ENCODE assay signal across 30 mouse cellular contexts in genomic region chr15:9283165-9283564, GRCm38 (mm10). TPM values are rescaled to one million over a fixed set of nuclear protein-coding genes. Genes with fewer than 3 reads are reported as not detected.
DNase-seq lines count a peak whose midpoint lies in the region; ATAC-seq and TF ChIP-seq lines count a peak whose summit lies in the region.
"Had no signal": no experiment of that assay in that cellular context is flagged by ENCODE, and none has a peak within 500 bp of the region (broad histone marks: within the 10 kb centered on the region; RNA-seq: fewer than 3 reads in every experiment).

No protein-coding gene starts in this region.

- H3ac ChIP-seq in C2C12 (ENCODE audit: control insufficient read depth, insufficient read length, low read depth): no peak overlapping the region

- no peak for TF ChIP-seq EP300 in CH12.LX (IDR thresholded peaks at IDR 0.05; ENCODE audit: low read length)
- no peak for TF ChIP-seq EP300 in stomach, postnatal 0 days (optimal IDR thresholded peaks at IDR 0.05)

- peak; percentile 65 to 67 for DNase-seq in kidney, adult 8-10 months
- DNase-seq in CH12.LX (ENCODE audit: extremely low read depth): no peak
- DNase-seq in stomach, postnatal 0 days (ENCODE audit: low spot score): no peak
- DNase-seq: adrenal gland, adult 2 months; adrenal gland, postnatal 14 days; cerebellum, adult 11 months; cerebellum, adult 2 months; cerebellum, postnatal 10 days; cerebellum, postnatal 36 days; embryo, embryonic 11 days; gastrocnemius, postnatal 25 days; heart, adult 18-20 months; heart, postnatal 10 days; heart, postnatal 36 days had no signal

- H3K27ac ChIP-seq in kidney, embryonic 15.5 days: no peak overlapping the region
- H3K27ac ChIP-seq in CH12.LX (ENCODE audit: insufficient read depth, low read depth): no peak overlapping the region
- H3K27ac ChIP-seq in stomach, postnatal 0 days (replicated peaks): no peak overlapping the region
- H3K27ac ChIP-seq: embryonic facial prominence, embryonic 10.5 days; embryonic facial prominence, embryonic 13.5 days; forebrain, embryonic 12.5 days; forebrain, embryonic 15.5 days; heart, embryonic 15.5 days; hindbrain, embryonic 10.5 days; hindbrain, embryonic 13.5 days had no signal

- no peak for ATAC-seq in kidney, embryonic 15.5 days (replicated peaks; ENCODE audit: low FRiP score)
- ATAC-seq in stomach, postnatal 0 days (ENCODE audit: low FRiP score, low TSS enrichment): no peak
- no peak for ATAC-seq in megakaryocyte-erythroid progenitor cell, adult 5-6 weeks (replicated peaks; ENCODE audit: low FRiP score, low TSS enrichment, poor library complexity, severe bottlenecking)
- ATAC-seq: forebrain, embryonic 15.5 days; hindbrain, embryonic 16.5 days had no signal

- H3K4me2 ChIP-seq in kidney, embryonic 15.5 days: no peak overlapping the region
- no peak overlapping the region for H3K4me2 ChIP-seq in CH12.LX (ENCODE audit: insufficient read depth, low read depth, poor library complexity, severe bottlenecking)
- H3K4me2 ChIP-seq in stomach, postnatal 0 days (replicated peaks; ENCODE audit: low read depth): no peak overlapping the region
- H3K4me2 ChIP-seq: embryonic facial prominence, embryonic 13.5 days; forebrain, embryonic 12.5 days; forebrain, embryonic 15.5 days; heart, embryonic 12.5 days; heart, embryonic 15.5 days; hindbrain, embryonic 13.5 days had no signal

- H3K4me3 ChIP-seq in kidney, embryonic 15.5 days (replicated peaks): no peak overlapping the region
- no peak overlapping the region for H3K4me3 ChIP-seq in C2C12 (ENCODE audit: insufficient read depth, poor library complexity, severe bottlenecking)
- H3K4me3 ChIP-seq in CH12.LX (replicated peaks in 1 of 3; ENCODE audit: low read depth in 2 of 3, low read length in 2 of 3, poor library complexity in 1 of 3): no peak overlapping the region
- H3K4me3 ChIP-seq in stomach, postnatal 0 days (ENCODE audit: low read depth, low read length): no peak overlapping the region
- H3K4me3 ChIP-seq: embryonic facial prominence, embryonic 10.5 days; embryonic facial prominence, embryonic 13.5 days; erythroblast, embryonic 14.5 days; forebrain, embryonic 12.5 days; forebrain, embryonic 15.5 days; heart, embryonic 12.5 days; heart, embryonic 15.5 days; hindbrain, embryonic 10.5 days; hindbrain, embryonic 13.5 days had no signal

- H3K79me3 ChIP-seq in C2C12 (ENCODE audit: low read depth): no peaks in the 10 kb centered on the region

- no peaks in the 10 kb centered on the region for H3K27me3 ChIP-seq in kidney, embryonic 15.5 days
- H3K27me3 ChIP-seq in C2C12 (ENCODE audit: control insufficient read depth, insufficient read depth, insufficient read length) (no peaks in the 10 kb centered on the region), CH12.LX (replicated peaks) (no peaks in the 10 kb centered on the region)
- no peaks in the 10 kb centered on the region for H3K27me3 ChIP-seq in stomach, postnatal 0 days (ENCODE audit: control insufficient read depth, insufficient read depth, low read length)
- H3K27me3 ChIP-seq: embryonic facial prominence, embryonic 13.5 days; forebrain, embryonic 12.5 days; forebrain, embryonic 15.5 days; heart, embryonic 12.5 days; heart, embryonic 15.5 days; hindbrain, embryonic 13.5 days had no signal

- H3K9ac ChIP-seq in kidney, embryonic 15.5 days: no peak overlapping the region
- no peak overlapping the region for H3K9ac ChIP-seq in CH12.LX (ENCODE audit: insufficient read depth, low read depth)
- no peak overlapping the region for H3K9ac ChIP-seq in stomach, postnatal 0 days (ENCODE audit: low read length)
- H3K9ac ChIP-seq: embryonic facial prominence, embryonic 13.5 days; forebrain, embryonic 12.5 days; forebrain, embryonic 15.5 days; heart, embryonic 12.5 days; heart, embryonic 15.5 days; hindbrain, embryonic 13.5 days had no signal

- dilution Hi-C loops in CH12.LX (cut with MboI; ENCODE audit: extremely low pct_ligation_motif_present, extremely low pct_unique_long_range_greater_than_20kb, low sequenced_read_pairs): no loop called here

- 91% methylated on average over 2 of the region's 2 CpGs for WGBS in kidney, embryonic 15.5 days
- 84% methylated on average over 2 of the region's 2 CpGs for WGBS in stomach, postnatal 0 days

- in situ Hi-C loops in CH12.LX (cut with MboI; ENCODE audit: low pct_ligation_motif_present, low pct_unique_long_range_greater_than_20kb, low sequenced_read_pairs): no loop called here

- no peaks in the 10 kb centered on the region for H3K4me1 ChIP-seq in kidney, embryonic 15.5 days
- no peaks in the 10 kb centered on the region for H3K4me1 ChIP-seq in CH12.LX (ENCODE audit: control insufficient read depth in 1 of 2, insufficient read depth in 2 of 2)
- no peaks in the 10 kb centered on the region for H3K4me1 ChIP-seq in stomach, postnatal 0 days (replicated peaks; ENCODE audit: control insufficient read depth, insufficient read depth)
- H3K4me1 ChIP-seq: embryonic facial prominence, embryonic 10.5 days; embryonic facial prominence, embryonic 13.5 days; forebrain, embryonic 12.5 days; forebrain, embryonic 15.5 days; heart, embryonic 12.5 days; heart, embryonic 15.5 days; hindbrain, embryonic 10.5 days; hindbrain, embryonic 13.5 days had no signal

- TF ChIP-seq CTCF in C2C12 (IDR thresholded peaks at IDR 0.05; ENCODE audit: control insufficient read depth, insufficient read depth, insufficient read length) (no peak), CH12.LX (conservative IDR thresholded peaks at IDR 0.05 in 1 of 2, IDR thresholded peaks at IDR 0.05 in 1 of 2; ENCODE audit: low read depth in 2 of 2, low read length in 2 of 2) (no peak)
- no peak for TF ChIP-seq CTCF in stomach, postnatal 0 days (IDR thresholded peaks at IDR 0.05; ENCODE audit: low read depth)

- no peaks in the 10 kb centered on the region for H3K36me3 ChIP-seq in kidney, embryonic 15.5 days
- H3K36me3 ChIP-seq in C2C12 (ENCODE audit: control insufficient read depth, insufficient read depth) (no peaks in the 10 kb centered on the region), CH12.LX (replicated peaks in 1 of 2; ENCODE audit: control insufficient read depth in 1 of 2, insufficient read depth in 1 of 2, low read length in 1 of 2) (no peaks in the 10 kb centered on the region)
- no peaks in the 10 kb centered on the region for H3K36me3 ChIP-seq in stomach, postnatal 0 days (ENCODE audit: control insufficient read depth, insufficient read depth, low read length)
- H3K36me3 ChIP-seq: embryonic facial prominence, embryonic 10.5 days; embryonic facial prominence, embryonic 13.5 days; forebrain, embryonic 12.5 days; forebrain, embryonic 15.5 days; G1E; heart, embryonic 12.5 days; heart, embryonic 15.5 days; hindbrain, embryonic 10.5 days; hindbrain, embryonic 13.5 days had no signal

- no peaks in the 10 kb centered on the region for H3K9me3 ChIP-seq in kidney, embryonic 15.5 days (replicated peaks)
- H3K9me3 ChIP-seq in CH12.LX (replicated peaks; ENCODE audit: low read length): no peaks in the 10 kb centered on the region
- H3K9me3 ChIP-seq in stomach, postnatal 0 days (ENCODE audit: control insufficient read depth, low read length): no peaks in the 10 kb centered on the region
- H3K9me3 ChIP-seq: embryonic facial prominence, embryonic 10.5 days; embryonic facial prominence, embryonic 13.5 days; forebrain, embryonic 12.5 days; forebrain, embryonic 15.5 days; G1E; heart, embryonic 12.5 days; heart, embryonic 15.5 days; hindbrain, embryonic 13.5 days had no signal

- no peak for TF ChIP-seq RAD21 in CH12.LX (IDR thresholded peaks at IDR 0.05; ENCODE audit: low read depth, low read length)

- no peak for TF ChIP-seq POLR2A in CH12.LX (IDR thresholded peaks at IDR 0.05; ENCODE audit: low read depth, low read length)

- H3K79me2 ChIP-seq in C2C12 (ENCODE audit: control insufficient read depth, insufficient read depth) (no peaks in the 10 kb centered on the region), CH12.LX (replicated peaks; ENCODE audit: control insufficient read depth, extremely low read depth, insufficient read depth, poor library complexity, severe bottlenecking) (no peaks in the 10 kb centered on the region)

TF ChIP-seq in C2C12, 6 proteins besides CTCF, POLR2A, EP300 and RAD21:
- TF ChIP-seq FOSL1 (IDR thresholded peaks at IDR 0.05; ENCODE audit: insufficient read depth, low read length, poor library complexity, severe bottlenecking) (no peak), USF1 (IDR thresholded peaks at IDR 0.05; ENCODE audit: low read depth) (peak; percentile 63)
TF ChIP-seq in C2C12: peak in this region for 1.

TF ChIP-seq in CH12.LX, 34 proteins besides CTCF, POLR2A, EP300 and RAD21:
- TF ChIP-seq BHLHE40 (IDR thresholded peaks at IDR 0.05; ENCODE audit: low read depth, low read length): 0 out of 2 replicates have a peak, but pooled peaks have one; percentile 27
- TF ChIP-seq MAFK (IDR thresholded peaks at IDR 0.05; ENCODE audit: insufficient replicate concordance, low read length): no peak
- no peak for TF ChIP-seq CHD2 (IDR thresholded peaks at IDR 0.05; ENCODE audit: low read length)
- no peak for TF ChIP-seq JUN (IDR thresholded peaks at IDR 0.05; ENCODE audit: insufficient read depth, low read depth, low read length)

RNA-seq across cellular contexts. Expression of gene Ugt3a1, which starts 6.5 kb away (rescaled TPM):
- 0.13 and 0.17 TPM in 2 replicates for polyA plus RNA-seq in kidney, embryonic 15.5 days (2015; fragmentation: Nextera tagmentation; extraction: Ambion mirVana)
- polyA plus RNA-seq in C2C12 (2012; fragmentation: generic; extraction: Trizol): not detected
- not detected in 2 replicates for total RNA-seq in CH12.LX (2012; rRNA removed)
- total RNA-seq in CH12.LX (2014; rRNA removed): not detected in 2 replicates
- not detected in 2 replicates for polyA plus RNA-seq in CH12.LX (2012; ENCODE audit: insufficient read length, low read depth)
- not detected in 2 replicates for polyA plus RNA-seq in stomach, postnatal 0 days (2015; fragmentation: Nextera tagmentation; extraction: Ambion mirVana)
- total RNA-seq in megakaryocyte-erythroid progenitor cell, adult 5-6 weeks (2014; fragmentation: Nextera tagmentation): not detected in 2 replicates
- total RNA-seq in megakaryocyte-erythroid progenitor cell, adult 5-6 weeks (2017): not detected in 2 replicates
- total RNA-seq: gastrocnemius, adult 8-10 months; gastrocnemius, postnatal 25 days; heart, adult 18-20 months; heart, postnatal 10 days; heart, postnatal 36 days had no signal
- polyA plus RNA-seq: adrenal gland, adult 2 months; cerebellum, adult 2 months; cortical plate, adult 2 months; embryonic facial prominence, embryonic 10.5 days; embryonic facial prominence, embryonic 13.5 days; erythroblast, embryonic 14.5 days; forebrain, embryonic 12.5 days; forebrain, embryonic 15.5 days; G1E; heart, embryonic 12.5 days; heart, embryonic 15.5 days; hindbrain, embryonic 10.5 days; hindbrain, embryonic 13.5 days; hindbrain, embryonic 16.5 days had no signal

RNA-seq across cellular contexts. Expression of gene Ugt3a2, which starts 52.2 kb away (rescaled TPM):
- 0.06 and 0.39 TPM in 2 replicates for polyA plus RNA-seq in kidney, embryonic 15.5 days (2015; fragmentation: Nextera tagmentation; extraction: Ambion mirVana)
- polyA plus RNA-seq in C2C12 (2012; fragmentation: generic; extraction: Trizol): not detected
- total RNA-seq in CH12.LX (2012; rRNA removed): not detected in 2 replicates
- total RNA-seq in CH12.LX (2014; rRNA removed): not detected in 2 replicates
- not detected in 2 replicates for polyA plus RNA-seq in CH12.LX (2012; ENCODE audit: insufficient read length, low read depth)
- 0.05 and 0.06 TPM in 2 replicates for polyA plus RNA-seq in stomach, postnatal 0 days (2015; fragmentation: Nextera tagmentation; extraction: Ambion mirVana)
- not detected in 2 replicates for total RNA-seq in megakaryocyte-erythroid progenitor cell, adult 5-6 weeks (2014; fragmentation: Nextera tagmentation)
- total RNA-seq in megakaryocyte-erythroid progenitor cell, adult 5-6 weeks (2017): not detected in 2 replicates
- total RNA-seq: G1E; gastrocnemius, adult 8-10 months; gastrocnemius, postnatal 25 days; heart, adult 18-20 months; heart, postnatal 10 days; heart, postnatal 36 days had no signal
- polyA plus RNA-seq: cerebellum, adult 2 months; cortical plate, adult 2 months; embryonic facial prominence, embryonic 10.5 days; embryonic facial prominence, embryonic 13.5 days; erythroblast, embryonic 14.5 days; forebrain, embryonic 12.5 days; forebrain, embryonic 15.5 days; G1E; heart, embryonic 12.5 days; heart, embryonic 15.5 days; hindbrain, embryonic 10.5 days; hindbrain, embryonic 13.5 days; hindbrain, embryonic 16.5 days had no signal

Comparison
In these comparisons a context has a peak if more than half of its experiments do, and no peak if none do; other contexts are left out.
1. DNase-seq: peak in kidney, adult 8-10 months (2 of 2); none in CH12.LX (single experiment) and stomach, postnatal 0 days (single experiment).